Mouse (Mus musculus) lung, adult 2 months (tissue): ENCODE data around the gene Taok3. TPM values are rescaled to one million over a fixed set of nuclear protein-coding genes. Genes with fewer than 3 reads are reported as not detected.
A peak's percentile ranks its signal among the peaks of the same experiment; 100 is the strongest.
"Not testable (repeated sequence)": the region's sequence is repeated elsewhere in the genome, so short reads cannot be mapped to it uniquely, and the experiment has no call there.

ENCODE experiments used
- DNase-seq: peaks from one replicate; pipeline ENCODE4 v3.0.0; 2022
- H3K4me1 ChIP-seq: fragments of 200-500 bp; 2 replicates; pipeline ENCODE4 v1.6.1; 2011; ENCODE audit warnings: low read length; ENCODE audit not compliant: control insufficient read depth, insufficient read depth
- H3K4me3 ChIP-seq: fragments of 200-500 bp; replicated peaks from 2 replicates; pipeline ENCODE3; 2011; ENCODE audit warnings: low read depth, mild to moderate bottlenecking, control low read depth, low read length; ENCODE audit errors: extremely low read depth
- CTCF ChIP-seq: fragments of 200-500 bp; IDR thresholded peaks from 2 replicates; pipeline ENCODE4 v1.5.1; 2011; ENCODE audit warnings: mild to moderate bottlenecking, low read length, control low read depth; ENCODE audit not compliant: insufficient read depth
- POLR2A ChIP-seq: fragments of 200-500 bp; IDR thresholded peaks from 2 replicates; pipeline ENCODE4 v1.6.1; 2011; ENCODE audit warnings: low read depth, mild to moderate bottlenecking, control low read depth, low read length, borderline replicate concordance; ENCODE audit errors: extremely low read depth
- WGBS: fragments of 180-500 bp; shearing (Covaris S2); methylation state at CpG from one replicate; pipeline ENCODE4 v1.1.7; 2018; 5-methylcytosine and 5-hydroxymethylcytosine counted together
- polyA plus RNA-seq: library from polyadenylated mRNA; depleted of rRNA; stranded (reverse); fragments of >200 nt; gene quantifications from 2 replicates; pipeline ENCODE4 v1.2.3, GENCODE M21; 2012

The Taok3 gene
- polyA plus RNA-seq, 1 experiment: 40.5 TPM

GRCm38 (mm10) chr5:117291312-117291711, 171.4 kb downstream of the Taok3 start:
- no peak for TF ChIP-seq CTCF
- no peak for TF ChIP-seq POLR2A
- H3K4me3 ChIP-seq: no peak overlapping the region
- DNase-seq: no peak
- WGBS: 74% methylated on average over 3 of the region's 3 CpGs
- H3K4me1 ChIP-seq: peaks cover 4% of the 10 kb centered on the region; the same call in 1 of the 2 replicates

GRCm38 (mm10) chr5:117292547-117292946, 172.6 kb downstream of the Taok3 start:
- no peak for DNase-seq
- TF ChIP-seq CTCF (no peak), POLR2A (no peak)
- Histone ChIP-seq H3K4me1 (peaks cover 4% of the 10 kb centered on the region; the same call in 1 of the 2 replicates), H3K4me3 (no peak overlapping the region)
- WGBS: 67% methylated on average over 6 of the region's 6 CpGs

- H3K4me1 ChIP-seq, H3K4me3 ChIP-seq, DNase-seq: not testable (repeated sequence)
- WGBS: 80% methylated on average over 3 of the region's 3 CpGs
Observed at GRCm38 (mm10) chr5:117293776-117294175, 173.8 kb downstream of the Taok3 start.

GRCm38 (mm10) chr5:117295011-117295410, 175.1 kb downstream of the Taok3 start:
- H3K4me1 ChIP-seq: no peaks in the 10 kb centered on the region
- no peak overlapping the region for H3K4me3 ChIP-seq
- WGBS: 86% methylated on average over 8 of the region's 8 CpGs
- DNase-seq: no peak
- no peak for TF ChIP-seq POLR2A
- TF ChIP-seq CTCF: no peak

GRCm38 (mm10) chr5:117302899-117303298, 183.0 kb downstream of the Taok3 start:
- DNase-seq: no peak
- WGBS: 50% methylated on average over 3 of the region's 3 CpGs
- Histone ChIP-seq H3K4me3 (no peak overlapping the region), H3K4me1 (no peaks in the 10 kb centered on the region)
- TF ChIP-seq POLR2A: no peak
- no peak for TF ChIP-seq CTCF

- no peak for DNase-seq
- no peaks in the 10 kb centered on the region for H3K4me1 ChIP-seq
- WGBS: 63% methylated on average over 18 of the region's 18 CpGs
- TF ChIP-seq POLR2A (no peak), CTCF (no peak)
- no peak overlapping the region for H3K4me3 ChIP-seq
Observed at GRCm38 (mm10) chr5:117303691-117304579, 184.0 kb downstream of the Taok3 start.

- WGBS: 45% methylated on average over 7 of the region's 7 CpGs
- peak; percentile 69 for DNase-seq
- Histone ChIP-seq H3K4me3 (no peak overlapping the region), H3K4me1 (no peaks in the 10 kb centered on the region)
- TF ChIP-seq POLR2A: no peak
- peak; percentile 87 for TF ChIP-seq CTCF
Observed at GRCm38 (mm10) chr5:117304947-117305346, 185.0 kb downstream of the Taok3 start.

- no peak for DNase-seq
- WGBS: 86% methylated on average over 5 of the region's 5 CpGs
- TF ChIP-seq CTCF (no peak), POLR2A (no peak)
- Histone ChIP-seq H3K4me3 (no peak overlapping the region), H3K4me1 (no peaks in the 10 kb centered on the region)
Observed at GRCm38 (mm10) chr5:117305754-117306153, 185.8 kb downstream of the Taok3 start.

- H3K4me3 ChIP-seq: no peak overlapping the region
- WGBS: 91% methylated on average over 2 of the region's 2 CpGs
- DNase-seq: no peak
- H3K4me1 ChIP-seq: no peaks in the 10 kb centered on the region
- TF ChIP-seq POLR2A (no peak), CTCF (no peak)
Observed at GRCm38 (mm10) chr5:117306826-117307225, 186.9 kb downstream of the Taok3 start.

- WGBS: 13% methylated on average over 11 of the region's 11 CpGs
- peak; percentile 81 for DNase-seq
- TF ChIP-seq POLR2A (no peak), CTCF (peak; percentile 80)
- Histone ChIP-seq H3K4me1 (no peaks in the 10 kb centered on the region), H3K4me3 (peak overlapping the region; percentile 0)
Observed at GRCm38 (mm10) chr5:117307699-117308098, 187.8 kb downstream of the Taok3 start.
